Mouse (Mus musculus): ENCODE data around the gene Nav1.

DNA sequence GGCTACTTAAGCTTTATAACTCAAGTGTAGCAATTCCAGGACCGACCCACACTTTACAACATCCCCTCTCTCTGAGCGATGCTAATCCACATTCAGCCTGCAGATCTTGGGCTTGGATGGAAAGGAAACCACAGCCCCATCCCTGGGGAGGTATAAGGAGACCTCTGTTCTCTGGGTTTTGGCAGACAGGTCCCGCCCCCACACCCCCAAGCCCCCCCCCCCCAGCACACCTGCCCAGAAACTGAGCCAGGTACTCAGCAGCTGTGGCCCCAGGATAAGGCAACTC, 98.8 kb downstream of the Nav1 start:
- TF ChIP-seq CTCF (IDR thresholded peaks at IDR 0.05; ENCODE audit: insufficient read depth, low read depth, low read length) = no peak
- TF ChIP-seq POLR2A (IDR thresholded peaks at IDR 0.05; ENCODE audit: insufficient read depth, low read depth, low read length) = no peak
